Mouse (Mus musculus) bone marrow, adult 2 months (tissue): ENCODE measurements around the gene Ciita.

Source experiments
- CTCF ChIP-seq: fragments of 200-500 bp; IDR thresholded peaks from 2 replicates; pipeline ENCODE4 v1.5.1; 2011; ENCODE audit warnings: low read length, control low read depth; ENCODE audit not compliant: control insufficient read depth, insufficient read depth
- POLR2A ChIP-seq: fragments of 200-500 bp; IDR thresholded peaks from 2 replicates; pipeline ENCODE4 v1.6.1; 2011; ENCODE audit warnings: low read depth, mild to moderate bottlenecking, control low read depth, low read length, borderline replicate concordance; ENCODE audit not compliant: control insufficient read depth

DNA sequence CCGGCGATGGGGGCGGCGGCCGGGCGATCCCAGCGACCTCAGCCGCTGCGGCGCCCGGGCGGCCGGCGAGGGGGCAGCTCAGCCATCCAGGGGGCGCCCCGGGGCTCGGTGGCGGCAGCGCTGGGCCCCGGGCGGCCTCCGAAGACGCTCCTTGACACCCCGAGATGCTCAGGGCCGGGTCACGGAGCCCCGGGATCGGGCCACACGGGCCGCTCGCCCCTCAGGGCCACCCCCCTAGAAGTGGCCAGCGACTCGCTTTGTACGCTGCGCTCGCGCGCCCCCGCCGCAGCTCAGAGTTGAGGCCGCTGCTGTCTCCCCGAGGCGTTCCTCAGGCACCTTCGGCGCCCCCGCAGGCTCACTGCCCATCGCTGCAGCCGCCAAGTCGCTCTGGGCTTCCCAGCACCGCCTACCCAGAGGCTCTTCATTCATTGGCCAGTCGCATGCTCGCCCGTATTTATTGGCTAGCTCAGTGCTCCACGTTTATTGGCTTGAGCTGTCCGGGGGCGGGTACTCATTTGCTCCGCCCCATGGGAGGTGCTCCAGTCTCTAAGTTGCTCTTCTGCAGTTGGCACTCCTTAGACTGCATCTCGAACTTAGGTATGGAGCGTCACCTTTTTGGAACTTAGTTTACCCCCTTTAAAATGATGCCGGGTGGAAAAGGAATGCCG, 63.0 kb downstream of the Ciita start, which contains the start of gene Dexi:
- TF ChIP-seq CTCF (no peak), POLR2A (peak; percentile 98)
